Mouse (Mus musculus): ENCODE measurements at regions not wholly inside any gene's neighbourhood (a gene's known extent, or its start where the extent isn't known, plus 50 kb on each side); places are given as distances from the start of the nearest gene placed in this dataset.

- TF ChIP-seq CTCF (IDR thresholded peaks at IDR 0.05 in 2 of 3, conservative IDR thresholded peaks at IDR 0.05 in 1 of 3; ENCODE audit: control insufficient read depth in 1 of 3, insufficient read depth in 1 of 3, low read depth in 2 of 3, low read length in 3 of 3, poor library complexity in 1 of 3, severe bottlenecking in 1 of 3) (no peak), EP300 (IDR thresholded peaks at IDR 0.05; ENCODE audit: low read depth in 1 of 2, low read length in 2 of 2) (no peak), KAT2A (conservative IDR thresholded peaks at IDR 0.05; ENCODE audit: low read depth, low read length) (no peak), USF2 (IDR thresholded peaks at IDR 0.05; ENCODE audit: borderline replicate concordance in 1 of 2, insufficient read depth in 1 of 2, low read depth in 1 of 2, low read length in 2 of 2) (no peak), ZKSCAN1 (IDR thresholded peaks at IDR 0.05; ENCODE audit: low read depth, low read length) (no peak), HCFC1 (IDR thresholded peaks at IDR 0.05; ENCODE audit: low read depth, low read length) (no peak)
These were observed 91.3 kb upstream of the A230072I06Rik start for GRCm38 (mm10) chr8:12187366-12187765.

Measured in MEL (cell line).